Mouse (Mus musculus): ENCODE results near the gene Eif1ax.

DNA sequence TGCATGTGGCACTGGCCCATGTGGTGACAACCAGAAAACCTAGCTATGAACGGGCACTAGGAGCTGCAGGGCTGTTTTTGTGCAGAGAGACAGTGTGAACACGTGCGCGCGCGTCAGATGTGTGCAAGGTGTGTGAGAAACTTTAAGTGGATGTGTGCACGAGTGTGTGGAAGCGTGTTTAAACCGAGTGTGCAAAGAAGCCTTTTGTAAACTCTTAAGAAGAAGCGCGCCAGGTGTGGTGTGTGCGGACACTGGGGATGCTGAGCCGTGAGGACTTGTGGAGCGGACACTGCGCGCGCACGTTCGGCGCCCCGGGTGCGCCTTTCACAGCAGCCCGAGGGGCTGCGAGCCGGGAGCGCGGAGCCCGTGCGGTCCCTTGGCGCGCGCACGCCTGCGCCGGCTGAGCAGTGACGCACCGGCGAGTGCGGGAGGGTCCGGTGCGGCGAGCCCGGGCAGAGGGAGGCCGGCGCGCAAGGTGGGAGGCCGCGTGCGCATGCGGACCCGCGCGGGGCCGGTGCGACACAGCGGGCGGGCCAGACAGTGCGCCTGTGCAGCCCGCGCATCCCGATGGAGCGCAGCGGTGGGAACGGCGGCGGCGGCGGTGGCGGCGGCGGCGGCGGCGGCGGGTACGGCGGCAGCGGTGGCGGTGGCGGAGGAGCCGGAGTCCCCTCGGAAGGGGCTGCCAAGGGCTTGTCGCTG, 42.3 kb downstream of the Eif1ax start, which contains the start of gene Map7d2:
- TF ChIP-seq CTCF (IDR thresholded peaks at IDR 0.05; ENCODE audit: insufficient read depth, low read depth, low read length) = no peak
- TF ChIP-seq POLR2A (IDR thresholded peaks at IDR 0.05; ENCODE audit: insufficient read depth, low read depth, low read length) = peak; percentile 35; the same call in 1 of the 2 replicates
